Mouse (Mus musculus) ES-E14 (cell line): Measurements from ENCODE around the gene Gm10638. TPM values are rescaled to one million over a fixed set of nuclear protein-coding genes. Genes with fewer than 3 reads are reported as not detected.

ENCODE experiments used
- DNase-seq: peaks from one replicate; pipeline ENCODE4 v3.0.0-alpha.2; 2013; ENCODE audit warnings: low read depth, low spot score
- H3K27ac ChIP-seq: 2 replicates; pipeline ENCODE4 v1.5.1; 2012; ENCODE audit warnings: low read depth, mild to moderate bottlenecking, low read length, moderate library complexity, mixed read lengths; ENCODE audit not compliant: poor library complexity, insufficient read depth, severe bottlenecking
- H3K36me3 ChIP-seq: 2 replicates; pipeline ENCODE4 v1.6.1; 2012; ENCODE audit warnings: mild to moderate bottlenecking, low read length, moderate library complexity, mixed read lengths; ENCODE audit not compliant: control insufficient read depth, poor library complexity, insufficient read depth, severe bottlenecking
- H3K4me1 ChIP-seq, 2 experiments: fragments of 150-350 bp in 1 of 2; sonication (generic) in 1 of 2; 2 replicates each; pipeline ENCODE4 v1.6.1; 2012; ENCODE audit warnings: low read length in 2 of 2, mild to moderate bottlenecking in 1 of 2, mixed read lengths in 1 of 2; ENCODE audit not compliant: control insufficient read depth in 2 of 2, insufficient read depth in 2 of 2, poor library complexity in 1 of 2
- H3K4me3 ChIP-seq, 2 experiments: fragments of 150-350 bp in 1 of 2; sonication (generic) in 1 of 2; 2 replicates each; pipeline ENCODE4 v1.5.1; 2012; ENCODE audit warnings: low read length in 2 of 2, low read depth in 1 of 2, mild to moderate bottlenecking in 1 of 2, mixed read lengths in 1 of 2; ENCODE audit not compliant: insufficient read depth in 1 of 2, poor library complexity in 1 of 2, severe bottlenecking in 1 of 2
- H3K9ac ChIP-seq: 2 replicates; pipeline ENCODE4 v1.6.1; 2012; ENCODE audit warnings: low read depth, mild to moderate bottlenecking, low read length, mixed read lengths; ENCODE audit not compliant: poor library complexity, insufficient read depth, severe bottlenecking
- H3K9me3 ChIP-seq: fragments of 150-350 bp; sonication (generic); 2 replicates; pipeline ENCODE4 v1.6.1; 2012; ENCODE audit warnings: low read depth, mild to moderate bottlenecking, low read length; ENCODE audit not compliant: control insufficient read depth, insufficient read depth
- CHD2 ChIP-seq: IDR thresholded peaks from 2 replicates; pipeline ENCODE4 v1.6.1; 2014; ENCODE audit warnings: mild to moderate bottlenecking, low read depth, low read length, inconsistent platforms
- HCFC1 ChIP-seq: IDR thresholded peaks from 2 replicates; pipeline ENCODE4 v1.6.1; 2012; ENCODE audit warnings: low read length, inconsistent platforms, borderline replicate concordance; ENCODE audit not compliant: insufficient read depth
- MAFK ChIP-seq: IDR thresholded peaks from 2 replicates; pipeline ENCODE4 v1.6.1; 2014; ENCODE audit warnings: mild to moderate bottlenecking, low read depth, low read length, inconsistent platforms; ENCODE audit not compliant: insufficient read depth
- ZC3H11A ChIP-seq: IDR thresholded peaks from 2 replicates; pipeline ENCODE4 v1.6.1; 2012; ENCODE audit warnings: low read depth, mild to moderate bottlenecking, inconsistent platforms, low read length, borderline replicate concordance
- ZNF384 ChIP-seq: IDR thresholded peaks from 2 replicates; pipeline ENCODE4 v1.6.1; 2012; ENCODE audit warnings: low read depth, low read length, inconsistent platforms
- in situ Hi-C, 2 experiments: fragments of 600-800 bp; cut with MboI; formaldehyde crosslinking; loops; one replicate each; pipeline ENCODE4 v1.15.1; 2025; ENCODE audit warnings: low sequenced_read_pairs in 2 of 2, inconsistent platforms in 1 of 2; ENCODE audit not compliant: unreplicated experiment in 2 of 2
- total RNA-seq: library from RNA; depleted of rRNA; stranded (reverse); fragments of 300-350 nt; gene quantifications from 2 replicates; pipeline ENCODE4 v1.2.3, GENCODE M21; 2012

The Gm10638 gene
- total RNA-seq, 1 experiment: 0.54 TPM

DNA sequence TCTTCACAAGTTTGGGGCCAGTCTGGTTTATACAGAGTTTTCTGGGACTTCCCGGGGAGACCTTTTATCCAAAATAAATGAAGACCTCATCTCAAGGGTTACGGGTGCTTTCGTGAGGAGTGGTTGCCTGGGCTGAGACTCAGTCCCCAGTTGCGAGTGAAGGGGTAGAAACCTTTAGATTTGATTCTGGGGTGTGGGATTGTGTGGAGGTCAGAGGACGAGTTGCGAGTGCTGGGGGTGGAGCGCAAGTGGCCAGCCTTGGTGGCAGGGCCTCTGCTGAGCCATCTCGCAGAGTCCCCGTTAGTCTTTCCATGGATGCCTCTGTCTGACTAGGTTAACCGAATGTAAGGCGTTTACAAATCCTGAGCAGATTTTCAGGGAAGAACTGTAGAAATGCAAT lies 1.0 kb downstream of the Gm10638 start:
- no peak for TF ChIP-seq HCFC1
- TF ChIP-seq MAFK: no peak
- Histone ChIP-seq H3K27ac (no peak overlapping the region), H3K4me3 (peak overlapping the region; percentile 98 to 100), H3K9me3 (no peaks in the 10 kb centered on the region), H3K9ac (peak overlapping the region; percentile 99), H3K4me1 (peaks cover 0 to under 1% of the 10 kb centered on the region in 2 experiments; a peak in 1 of 4 replicates), H3K36me3 (no peaks in the 10 kb centered on the region)
- no peak for DNase-seq
- in situ Hi-C loops: no loop called here

DNA sequence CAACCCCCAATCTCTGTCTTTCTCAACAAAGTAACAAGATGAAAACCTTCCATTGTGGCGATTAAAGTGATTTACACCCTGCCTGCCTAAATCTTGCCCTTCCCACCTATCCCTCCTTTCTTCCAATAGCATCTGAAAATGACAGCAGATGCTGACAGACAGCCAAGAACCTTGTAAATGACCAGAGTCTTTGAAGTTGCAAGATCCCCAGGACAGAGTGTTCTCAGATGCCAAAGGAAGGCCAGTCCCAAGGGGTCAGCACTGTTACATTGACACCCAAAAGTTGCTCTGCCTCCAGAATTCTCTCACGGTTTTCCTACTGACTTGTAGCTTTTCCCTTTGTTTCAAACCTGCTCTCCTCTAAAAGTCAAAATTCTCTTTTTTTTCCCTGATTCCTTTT lies 4.3 kb downstream of the Gm10638 start:
- H3K27ac ChIP-seq: no peak overlapping the region
- H3K4me1 ChIP-seq: no peaks in the 10 kb centered on the region; a peak in 1 of 4 replicates
- H3K36me3 ChIP-seq: no peaks in the 10 kb centered on the region
- no peak overlapping the region for H3K9ac ChIP-seq
- no peak overlapping the region for H3K4me3 ChIP-seq
- no peak for TF ChIP-seq ZC3H11A
- no peak for TF ChIP-seq HCFC1
- no peak for TF ChIP-seq MAFK
- no peak for TF ChIP-seq ZNF384
- no peak for TF ChIP-seq CHD2
- in situ Hi-C loops: no loop called here
- DNase-seq: no peak
- no peaks in the 10 kb centered on the region for H3K9me3 ChIP-seq

DNA sequence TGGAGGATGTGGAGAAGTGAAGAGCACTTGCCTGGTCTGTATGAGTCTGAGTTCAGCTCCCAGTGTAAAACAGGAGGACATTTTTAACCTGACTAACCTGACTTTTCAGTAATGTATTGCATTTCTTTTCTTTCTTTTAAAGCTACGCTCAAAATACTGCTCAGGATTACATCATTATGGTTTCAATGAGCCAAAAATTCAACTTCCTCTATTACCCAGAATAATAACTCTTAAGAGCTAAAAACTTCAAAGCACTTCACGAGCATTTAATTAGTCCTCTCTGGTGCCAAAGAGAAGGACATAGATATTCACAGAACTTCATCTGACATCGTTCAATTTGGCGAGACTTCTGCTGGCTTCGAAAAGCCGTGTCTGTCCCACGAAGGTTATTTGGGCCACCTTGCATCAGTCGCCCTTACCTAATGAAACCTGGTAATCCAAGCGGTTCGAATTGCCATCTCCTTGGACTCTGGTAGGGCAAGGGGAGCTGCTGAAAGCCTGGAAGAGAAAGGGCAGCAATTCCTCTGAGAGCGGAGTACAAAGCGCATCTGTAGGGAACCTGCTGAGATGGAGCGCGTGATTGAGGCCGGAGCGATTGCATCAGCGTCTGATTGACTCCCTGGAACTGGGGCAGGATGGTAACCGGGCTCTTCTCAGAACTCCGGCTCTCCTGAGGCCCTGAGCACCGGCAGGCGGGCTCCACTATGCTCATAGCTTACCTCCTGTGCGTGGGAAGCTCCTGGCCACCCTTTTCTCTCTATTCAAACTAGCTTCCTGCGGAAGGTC lies 11.6 kb downstream of the Gm10638 start:
- no peak for TF ChIP-seq ZC3H11A
- TF ChIP-seq MAFK: no peak
- no peak for TF ChIP-seq CHD2
- TF ChIP-seq HCFC1: 0 out of 2 replicates have a peak, but pooled peaks have one; percentile 29
- no peak for TF ChIP-seq ZNF384
- no peak for DNase-seq
- peak overlapping the region; percentile 70; the same call in 1 of the 2 replicates for H3K27ac ChIP-seq
- peak overlapping the region; percentile 38 to 50 for H3K4me3 ChIP-seq
- H3K36me3 ChIP-seq: no peaks in the 10 kb centered on the region
- peaks cover 2 to 10% of the 10 kb centered on the region in 2 experiments; a peak in 3 of 4 replicates for H3K4me1 ChIP-seq
- in situ Hi-C loops: no loop called here
- H3K9ac ChIP-seq: peak overlapping the region; percentile 53
- no peaks in the 10 kb centered on the region for H3K9me3 ChIP-seq

DNA sequence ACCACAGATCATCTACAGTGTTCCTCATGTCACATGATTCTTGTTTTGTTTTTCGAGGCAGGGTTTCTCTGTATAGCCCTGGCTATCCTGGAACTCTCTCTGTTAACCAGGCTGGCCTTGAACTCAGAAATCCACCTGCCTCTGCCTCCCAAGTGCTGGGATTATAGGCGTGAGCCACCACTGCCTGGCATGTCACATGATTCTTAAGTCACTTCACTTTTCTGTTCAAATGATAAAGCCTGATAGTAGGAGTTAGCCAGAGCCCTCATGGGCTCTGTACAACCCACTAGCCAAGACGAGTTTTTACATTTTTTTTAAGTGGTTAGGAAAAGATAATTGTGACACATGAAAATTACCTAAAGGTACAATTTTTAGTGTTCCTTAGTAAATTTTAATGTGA lies 13.2 kb downstream of the Gm10638 start:
- H3K9ac ChIP-seq: no peak overlapping the region
- H3K9me3 ChIP-seq: no peaks in the 10 kb centered on the region
- in situ Hi-C loops: no loop called here
- no peak overlapping the region for H3K4me3 ChIP-seq
- TF ChIP-seq CHD2: no peak
- TF ChIP-seq MAFK: no peak
- TF ChIP-seq ZNF384: no peak
- TF ChIP-seq ZC3H11A: no peak
- no peak for TF ChIP-seq HCFC1
- H3K36me3 ChIP-seq: no peaks in the 10 kb centered on the region
- H3K27ac ChIP-seq: no peak overlapping the region
- DNase-seq: no peak
- peaks cover 2 to 10% of the 10 kb centered on the region in 2 experiments; a peak in 3 of 4 replicates for H3K4me1 ChIP-seq
